Mouse (Mus musculus) bone marrow macrophage, adult 2 months (primary cell): Measurements from ENCODE around the gene Ppm1g.

Experiments
- CTCF ChIP-seq: IDR thresholded peaks from 2 replicates; pipeline ENCODE4 v1.5.1; 2012; ENCODE audit warnings: low read depth, mild to moderate bottlenecking, low read length, moderate library complexity
- POLR2A ChIP-seq: IDR thresholded peaks from 2 replicates; pipeline ENCODE4 v1.6.1; 2012; ENCODE audit warnings: mild to moderate bottlenecking, low read depth, low read length, borderline replicate concordance

- TF ChIP-seq CTCF (no peak), POLR2A (no peak)
These were observed 47.2 kb upstream of the Ppm1g start for GRCm38 (mm10) chr5:31267686-31268085.
